Mouse (Mus musculus) thymus, postnatal 4 days (tissue): ENCODE measurements around the gene Hist1h2ad.
"Not testable (repeated sequence)": the region's sequence is repeated elsewhere in the genome, so short reads cannot be mapped to it uniquely, and the experiment has no call there.

Experiments used
- DNase-seq: peaks from one replicate; pipeline ENCODE4 v3.0.0; 2021

Hist1h2ad gene

GRCm38 (mm10) chr13:23542225-23542980 is 31.8 kb upstream of the Hist1h2ad start:
- not testable (repeated sequence) for DNase-seq

- peak; percentile 69 for DNase-seq
Measured at GRCm38 (mm10) chr13:23542999-23543607, 31.1 kb upstream of the Hist1h2ad start, which contains the start of gene Hist1h2bh. Gene Hist1h2bh, minus strand, starts transcription at chr13:23543392.

- peak; percentile 76 for DNase-seq
Measured at GRCm38 (mm10) chr13:23543965-23544786, 30.0 kb upstream of the Hist1h2ad start, which contains the start of gene Hist1h3f. Gene Hist1h3f, plus strand, starts transcription at chr13:23544052.

DNA sequence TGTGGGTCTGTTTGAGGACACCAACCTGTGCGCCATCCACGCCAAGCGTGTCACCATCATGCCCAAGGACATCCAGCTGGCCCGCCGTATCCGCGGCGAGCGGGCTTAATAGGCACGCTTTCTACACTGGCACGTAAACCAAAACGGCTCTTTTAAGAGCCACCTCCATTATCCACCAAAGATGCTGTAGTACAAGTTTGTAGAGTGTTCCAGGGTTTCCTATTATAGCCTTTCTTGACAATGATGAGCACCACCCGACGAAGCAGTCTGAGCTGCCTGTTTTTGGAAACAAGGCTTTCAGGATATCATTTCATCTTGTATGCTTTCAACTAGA is 29.4 kb upstream of the Hist1h2ad start:
- peak; percentile 45 for DNase-seq

DNA sequence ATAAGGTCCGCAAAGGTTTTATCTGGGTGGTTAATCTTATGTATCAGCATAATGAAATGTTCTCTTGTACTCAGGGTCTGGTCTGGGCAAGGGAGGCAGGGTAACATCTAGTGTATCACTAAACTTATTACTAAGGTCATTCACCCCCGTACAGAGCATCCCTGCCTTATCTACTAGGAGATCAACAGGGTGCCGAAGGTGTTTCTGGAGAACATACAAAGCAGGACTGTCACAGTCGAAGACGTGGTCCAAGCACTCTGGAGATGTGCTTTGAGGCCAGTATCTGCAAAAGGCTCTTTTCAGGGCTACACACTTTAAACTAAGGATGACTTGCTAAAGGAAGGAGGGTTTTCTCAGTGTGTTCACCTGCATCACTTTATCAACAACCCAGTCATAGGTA is 27.5 kb upstream of the Hist1h2ad start:
- no peak for DNase-seq

GRCm38 (mm10) chr13:23550761-23551145 is 23.4 kb upstream of the Hist1h2ad start:
- no peak for DNase-seq

GRCm38 (mm10) chr13:23551146-23551834 is 22.9 kb upstream of the Hist1h2ad start, which contains the start of gene Hist1h4f:
Gene Hist1h4f, minus strand, starts transcription at chr13:23551648.
- peak; percentile 87 for DNase-seq

DNA sequence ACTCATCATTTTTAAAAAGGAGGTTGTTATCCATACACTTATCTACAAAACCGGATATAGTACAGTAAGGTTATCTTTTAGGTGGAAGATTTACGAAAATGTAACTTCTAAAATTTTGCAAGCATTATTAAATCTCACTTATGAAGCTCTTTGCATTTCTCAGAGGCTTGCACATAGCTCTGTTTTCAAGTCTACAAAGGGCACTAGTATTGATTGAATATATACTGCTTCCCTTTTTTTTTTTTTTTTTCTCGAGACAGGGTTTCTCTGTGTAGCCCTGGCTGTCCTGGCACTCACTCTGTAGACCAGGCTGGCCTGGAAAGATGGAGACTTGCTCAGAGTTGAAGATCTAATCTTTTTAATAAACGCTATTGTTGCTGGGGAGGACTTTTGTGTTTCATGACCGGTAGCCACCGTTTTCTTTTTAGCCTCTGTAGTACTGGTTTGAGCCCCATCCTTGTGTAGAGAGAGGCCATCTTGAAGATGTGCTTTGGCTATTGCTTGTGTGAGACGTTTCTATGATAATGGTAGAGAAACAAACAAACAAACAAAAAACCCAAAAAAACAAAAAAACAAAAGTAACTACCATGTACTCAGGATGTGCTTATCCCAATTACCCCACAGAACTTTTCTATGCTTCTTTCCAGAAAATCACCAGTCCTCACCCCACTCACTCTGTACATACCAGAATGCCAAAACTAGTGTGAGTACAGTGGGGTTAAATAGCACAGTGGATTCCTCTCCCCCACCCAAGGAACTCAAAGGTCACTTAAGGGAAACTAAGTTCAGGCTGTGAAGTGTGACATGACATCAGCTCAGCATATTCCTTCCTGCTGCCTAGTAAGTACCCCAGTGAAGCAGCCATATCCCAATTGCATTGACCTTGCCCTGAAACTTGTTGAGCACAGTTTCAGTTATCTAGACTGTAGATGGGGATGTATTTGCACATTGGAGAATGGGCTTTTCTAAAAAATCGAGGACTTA is 22.0 kb upstream of the Hist1h2ad start:
- DNase-seq, result no peak

DNA sequence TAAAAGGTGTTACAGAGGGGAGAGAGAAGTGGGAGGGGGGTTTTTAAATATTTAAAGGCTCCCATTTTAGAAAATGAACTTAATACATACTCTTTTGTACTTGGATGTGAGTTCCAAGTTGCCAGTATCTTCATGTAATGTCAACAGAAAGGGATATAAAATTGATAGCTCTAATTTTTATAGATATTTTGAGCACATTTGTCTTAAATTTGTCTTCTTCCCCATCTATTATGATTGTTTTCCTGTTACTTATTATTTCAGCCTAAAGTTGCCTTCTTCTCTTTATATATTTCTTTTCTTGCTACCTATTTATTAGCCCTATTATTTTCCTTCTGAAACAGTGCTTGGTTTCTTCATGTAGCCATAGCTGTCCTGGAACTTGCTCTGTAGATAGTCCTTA is 21.2 kb upstream of the Hist1h2ad start, which contains the start of gene Hist1h1d:
TSS of gene Hist1h1d (plus strand) at position 301 of the 400 bp plus-strand sequence.
- no peak for DNase-seq

- DNase-seq, result no peak
Measured at GRCm38 (mm10) chr13:23554393-23554792, 19.8 kb upstream of the Hist1h2ad start.

DNA sequence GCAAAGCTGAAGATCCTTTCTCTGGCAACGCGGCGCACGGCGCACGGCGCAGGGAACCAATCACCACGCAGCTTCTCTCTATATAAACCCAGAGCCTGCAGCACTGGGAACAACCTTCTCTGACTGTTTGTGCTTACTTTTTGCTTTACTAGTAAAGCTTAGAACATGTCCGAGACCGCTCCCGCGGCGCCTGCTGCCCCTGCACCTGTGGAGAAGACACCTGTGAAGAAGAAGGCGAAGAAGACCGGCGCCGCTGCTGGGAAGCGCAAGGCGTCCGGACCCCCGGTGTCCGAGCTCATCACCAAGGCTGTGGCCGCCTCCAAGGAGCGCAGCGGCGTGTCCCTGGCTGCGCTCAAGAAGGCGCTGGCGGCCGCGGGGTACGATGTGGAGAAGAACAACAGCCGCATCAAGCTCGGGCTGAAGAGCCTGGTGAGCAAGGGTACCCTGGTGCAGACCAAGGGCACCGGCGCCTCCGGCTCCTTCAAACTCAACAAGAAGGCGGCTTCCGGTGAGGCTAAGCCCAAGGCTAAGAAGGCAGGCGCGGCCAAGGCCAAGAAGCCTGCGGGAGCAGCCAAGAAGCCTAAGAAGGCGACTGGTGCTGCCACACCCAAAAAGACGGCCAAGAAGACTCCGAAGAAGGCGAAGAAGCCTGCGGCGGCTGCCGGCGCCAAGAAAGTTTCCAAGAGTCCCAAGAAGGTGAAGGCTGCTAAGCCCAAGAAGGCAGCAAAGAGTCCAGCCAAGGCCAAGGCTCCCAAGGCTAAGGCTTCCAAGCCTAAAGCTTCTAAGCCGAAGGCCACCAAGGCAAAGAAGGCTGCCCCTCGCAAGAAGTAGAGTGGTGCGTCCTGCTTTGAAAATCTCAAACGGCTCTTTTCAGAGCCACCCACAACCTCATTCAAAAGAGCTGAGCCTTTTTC is 19.0 kb upstream of the Hist1h2ad start:
- peak; percentile 92 for DNase-seq

GRCm38 (mm10) chr13:23555839-23556416 is 18.3 kb upstream of the Hist1h2ad start:
- peak; percentile 60 for DNase-seq

DNA sequence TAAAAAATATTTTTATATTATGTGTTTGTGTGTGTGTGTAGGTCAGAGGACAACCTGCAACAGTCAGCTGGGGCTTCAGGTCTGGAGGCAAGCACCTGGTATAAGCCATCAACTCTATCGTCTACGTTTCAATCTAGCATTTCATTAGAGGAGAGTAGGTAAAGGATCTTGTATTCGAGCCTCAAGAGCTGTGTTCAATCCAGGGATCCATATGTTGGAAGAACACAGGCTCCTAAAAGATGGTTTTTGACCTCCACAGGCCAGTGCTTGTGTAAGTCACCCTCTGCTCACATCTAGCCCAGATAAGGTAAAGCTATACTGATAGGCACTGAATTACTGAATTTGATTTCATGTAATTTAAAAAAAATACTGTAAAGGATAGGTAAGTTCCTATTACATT is 17.3 kb upstream of the Hist1h2ad start:
- no peak for DNase-seq

DNA sequence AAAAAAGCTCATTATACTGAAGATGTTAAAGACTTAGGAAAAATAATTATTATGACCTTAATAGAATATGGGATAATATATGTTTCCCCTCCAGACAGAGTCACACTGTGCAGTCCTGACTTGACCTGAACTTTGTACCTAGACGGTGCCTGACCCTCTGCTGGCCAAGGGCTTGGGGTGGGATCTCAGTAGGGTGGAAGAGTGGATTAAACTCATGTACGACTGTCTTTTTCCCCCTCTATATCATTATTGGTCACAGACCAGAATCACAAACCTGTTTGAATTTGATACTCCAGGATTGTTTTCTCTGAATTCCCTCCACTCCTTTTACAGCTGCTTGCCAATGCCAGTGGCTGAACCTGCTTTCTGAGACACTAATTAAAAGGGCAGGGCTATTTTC is 13.5 kb upstream of the Hist1h2ad start:
- not testable (repeated sequence) for DNase-seq

DNA sequence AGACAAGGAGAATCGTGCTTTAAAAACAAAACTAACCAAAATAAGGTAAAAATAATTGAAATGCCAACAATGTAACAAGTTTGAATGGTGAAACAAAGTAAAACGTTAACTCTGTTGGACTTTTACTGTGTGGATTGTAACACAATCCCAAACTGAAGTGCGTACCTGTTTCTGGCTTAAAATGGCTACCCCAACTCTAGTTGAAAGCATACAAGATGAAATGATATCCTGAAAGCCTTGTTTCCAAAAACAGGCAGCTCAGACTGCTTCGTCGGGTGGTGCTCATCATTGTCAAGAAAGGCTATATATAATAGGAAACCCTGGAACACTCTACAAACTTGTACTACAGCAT is 12.7 kb upstream of the Hist1h2ad start:
- DNase-seq, result not testable (repeated sequence)

GRCm38 (mm10) chr13:23561883-23562659 is 12.1 kb upstream of the Hist1h2ad start, which contains the start of gene Hist1h3e:
Gene Hist1h3e, minus strand, starts transcription at chr13:23562369.
- DNase-seq, result peak; percentile 89

- DNase-seq, result peak; percentile 41
Measured at GRCm38 (mm10) chr13:23562699-23563462, 11.3 kb upstream of the Hist1h2ad start.

- DNase-seq, result no peak
Measured at GRCm38 (mm10) chr13:23564482-23564881, 9.7 kb upstream of the Hist1h2ad start.
